Mouse (Mus musculus) heart, embryonic 16.5 days (tissue): ENCODE data around the gene Rgma. TPM values are rescaled to one million over a fixed set of nuclear protein-coding genes. Genes with fewer than 3 reads are reported as not detected.

ENCODE experiments used
- ATAC-seq: fragments of 200-750 bp; cut with Nextera tagmentation; replicated peaks from 2 replicates; pipeline ENCODE4 v1.8.0; 2017; ENCODE audit warnings: moderate number of reproducible peaks; ENCODE audit not compliant: insufficient read depth, low FRiP score; ENCODE audit errors: extremely low read depth
- H3K27ac ChIP-seq: fragments of 300-500 bp; sonication (generic); 2 replicates; pipeline ENCODE4 v1.5.1; 2014; ENCODE audit warnings: mild to moderate bottlenecking, low read length, control low read depth, moderate library complexity
- H3K27me3 ChIP-seq: fragments of 300-500 bp; sonication (generic); 2 replicates; pipeline ENCODE4 v1.6.1; 2014; ENCODE audit warnings: low read length, mixed read lengths; ENCODE audit not compliant: control insufficient read depth, insufficient read depth
- H3K36me3 ChIP-seq: fragments of 300-500 bp; sonication (generic); 2 replicates; pipeline ENCODE4 v1.6.1; 2014; ENCODE audit not compliant: control insufficient read depth, insufficient read depth
- H3K4me1 ChIP-seq: fragments of 300-500 bp; sonication (generic); 2 replicates; pipeline ENCODE4 v1.6.1; 2014; ENCODE audit warnings: low read length, mixed read lengths; ENCODE audit not compliant: control insufficient read depth, insufficient read depth
- H3K4me2 ChIP-seq: fragments of 300-500 bp; sonication (generic); 2 replicates; pipeline ENCODE4 v1.6.1; 2014; ENCODE audit warnings: low read depth, mild to moderate bottlenecking, control low read depth, low read length
- H3K4me3 ChIP-seq: fragments of 300-500 bp; sonication (generic); 2 replicates; pipeline ENCODE4 v1.5.1; 2014; ENCODE audit warnings: mild to moderate bottlenecking, control low read depth, low read length
- H3K9ac ChIP-seq: fragments of 300-500 bp; sonication (generic); 2 replicates; pipeline ENCODE4 v1.6.1; 2014; ENCODE audit warnings: low read length, control low read depth
- H3K9me3 ChIP-seq: fragments of 300-500 bp; sonication (generic); replicated peaks from 2 replicates; pipeline ENCODE4 v1.6.1; 2016; ENCODE audit warnings: low read length; ENCODE audit not compliant: control insufficient read depth
- WGBS: fragments of 180-500 bp; shearing (Covaris S2); extraction: QIAGEN DNeasy Blood & Tissue Kit; methylation state at CpG from one replicate; pipeline ENCODE4 v1.1.7; 2014; 5-methylcytosine and 5-hydroxymethylcytosine counted together
- polyA plus RNA-seq: library from polyadenylated mRNA; unstranded; fragments of >200 nt; fragmentation: Nextera tagmentation; extraction: Ambion mirVana; gene quantifications from 2 replicates; pipeline ENCODE4 v1.2.1, GENCODE M21; 2015

Rgma gene
- polyA plus RNA-seq, 1 experiment from 2014 or later = 4.4 TPM

DNA sequence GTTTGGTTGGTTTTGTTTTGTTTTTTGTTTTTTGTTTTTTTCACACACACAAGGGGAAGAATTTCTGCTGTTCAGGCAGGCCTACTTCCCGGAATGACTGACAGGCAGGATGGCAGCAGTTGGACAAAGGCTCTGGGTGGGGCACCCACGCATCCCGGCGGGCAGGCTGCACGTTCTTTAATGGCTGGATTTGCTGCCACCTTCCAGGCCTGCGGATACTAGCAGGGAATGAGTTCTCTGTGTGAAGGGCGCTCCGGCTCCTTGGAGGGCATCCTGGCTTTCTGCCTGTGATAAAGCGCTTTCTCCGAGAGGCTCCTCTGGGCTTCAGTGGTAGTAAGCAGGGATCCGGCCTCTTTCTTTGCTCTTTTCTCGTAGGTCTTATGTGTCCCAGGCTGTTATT is 2.0 kb downstream of the Rgma start:
- no peak for ATAC-seq
- Histone ChIP-seq H3K36me3 (no peaks in the 10 kb centered on the region), H3K27ac (no peak overlapping the region), H3K9me3 (no peaks in the 10 kb centered on the region), H3K4me1 (peaks cover 16% of the 10 kb centered on the region), H3K27me3 (peaks cover 51% of the 10 kb centered on the region), H3K4me3 (no peak overlapping the region), H3K4me2 (no peak overlapping the region), H3K9ac (no peak overlapping the region)
- 61% methylated on average over 12 of the region's 12 CpGs for WGBS

DNA sequence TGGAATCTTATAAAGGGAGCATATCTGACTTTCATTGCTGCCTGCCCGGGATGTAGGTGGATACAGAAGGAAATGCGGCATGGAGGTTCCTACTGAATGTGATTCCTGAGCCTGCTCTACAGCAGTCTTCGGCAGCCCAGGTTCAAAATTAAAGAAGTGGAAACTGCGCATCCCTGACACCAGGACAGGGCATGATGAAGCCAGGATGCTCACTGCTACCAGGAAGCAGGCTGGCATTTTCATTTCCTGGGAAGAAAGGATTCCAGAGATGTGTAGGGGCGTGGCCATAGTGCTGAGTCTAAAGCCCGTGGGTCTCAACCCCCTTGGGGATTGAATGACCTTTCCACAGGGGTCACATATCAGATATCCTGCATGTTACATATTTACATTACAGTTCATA is 2.7 kb downstream of the Rgma start:
- Histone ChIP-seq H3K36me3 (no peaks in the 10 kb centered on the region), H3K4me1 (peaks cover 13% of the 10 kb centered on the region), H3K4me2 (no peak overlapping the region), H3K27me3 (peaks cover 47% of the 10 kb centered on the region), H3K9me3 (no peaks in the 10 kb centered on the region), H3K27ac (no peak overlapping the region), H3K4me3 (no peak overlapping the region), H3K9ac (no peak overlapping the region)
- ATAC-seq = no peak
- 69% methylated on average over 6 of the region's 6 CpGs for WGBS

GRCm38 (mm10) chr7:73382843-73383242 is 7.5 kb downstream of the Rgma start:
- H3K36me3 ChIP-seq = no peaks in the 10 kb centered on the region
- no peak overlapping the region for H3K27ac ChIP-seq
- H3K27me3 ChIP-seq = peaks cover 25% of the 10 kb centered on the region
- ATAC-seq = no peak
- no peak overlapping the region for H3K4me2 ChIP-seq
- no peak overlapping the region for H3K4me3 ChIP-seq
- 78% methylated on average over 7 of the region's 7 CpGs for WGBS
- no peak overlapping the region for H3K9ac ChIP-seq
- no peaks in the 10 kb centered on the region for H3K9me3 ChIP-seq
- H3K4me1 ChIP-seq = no peaks in the 10 kb centered on the region

DNA sequence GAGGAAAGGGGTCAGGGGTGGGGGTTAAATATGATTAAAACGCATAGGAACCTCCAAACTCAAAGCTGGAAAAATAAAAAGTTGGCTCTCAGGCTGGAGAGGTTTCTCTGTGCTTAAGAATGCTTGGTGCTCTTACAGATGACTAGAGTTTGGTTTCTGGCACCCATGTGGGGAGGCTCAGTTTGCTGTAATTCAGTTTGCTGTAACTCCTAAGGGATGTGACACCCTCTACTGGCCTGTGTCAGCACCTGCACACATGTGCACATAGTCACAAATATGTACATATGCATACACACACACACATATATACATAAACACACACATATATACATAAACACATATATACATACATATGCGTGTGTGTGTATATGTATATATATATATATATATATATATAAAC is 13.6 kb downstream of the Rgma start:
- Histone ChIP-seq H3K4me3 (no peak overlapping the region), H3K27me3 (peaks cover 9% of the 10 kb centered on the region), H3K9ac (no peak overlapping the region), H3K4me1 (peaks cover 10% of the 10 kb centered on the region), H3K27ac (no peak overlapping the region), H3K4me2 (no peak overlapping the region), H3K9me3 (no peaks in the 10 kb centered on the region), H3K36me3 (no peaks in the 10 kb centered on the region)
- WGBS = 74% methylated on average over 2 of the region's 2 CpGs
- ATAC-seq = no peak

- H3K9me3 ChIP-seq = no peaks in the 10 kb centered on the region
- H3K4me3 ChIP-seq = no peak overlapping the region
- no peak for ATAC-seq
- peaks cover 10% of the 10 kb centered on the region for H3K4me1 ChIP-seq
- no peak overlapping the region for H3K27ac ChIP-seq
- H3K9ac ChIP-seq = no peak overlapping the region
- no peaks in the 10 kb centered on the region for H3K36me3 ChIP-seq
- 16% methylated on average over 9 of the region's 9 CpGs for WGBS
- peaks cover 6% of the 10 kb centered on the region; the same call in 1 of the 2 replicates for H3K27me3 ChIP-seq
- H3K4me2 ChIP-seq = peak overlapping the region; percentile 97
Measured at GRCm38 (mm10) chr7:73389419-73389818, 14.1 kb downstream of the Rgma start.

DNA sequence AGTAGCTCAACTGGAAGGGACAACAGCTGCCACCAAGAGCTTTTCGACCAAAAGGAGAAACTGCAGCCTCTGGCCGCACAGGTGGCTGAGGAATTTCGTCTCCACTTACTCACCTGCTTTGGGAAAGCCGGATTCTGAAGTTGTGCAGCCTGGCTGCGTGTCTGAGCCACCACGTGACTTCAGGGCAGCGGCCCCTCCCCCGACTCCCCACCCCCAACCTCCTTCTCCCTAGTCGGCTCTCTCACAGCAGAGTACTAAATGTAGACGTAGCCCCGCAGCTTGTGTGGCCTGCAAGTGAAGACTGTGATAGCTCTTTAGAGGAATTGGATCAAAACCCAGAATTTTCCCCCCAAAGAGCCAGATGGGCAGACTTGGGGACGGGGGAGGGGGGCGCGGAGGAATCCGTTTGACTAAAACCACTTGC is 14.6 kb downstream of the Rgma start:
- no peaks in the 10 kb centered on the region for H3K36me3 ChIP-seq
- peak overlapping the region; percentile 97 for H3K4me2 ChIP-seq
- 2% methylated on average over 15 of the region's 15 CpGs for WGBS
- peak overlapping the region; percentile 73 for H3K4me3 ChIP-seq
- H3K9me3 ChIP-seq = no peaks in the 10 kb centered on the region
- peaks cover 10% of the 10 kb centered on the region for H3K4me1 ChIP-seq
- peak overlapping the region; percentile 8; the same call in 1 of the 2 replicates for H3K9ac ChIP-seq
- H3K27me3 ChIP-seq = 0 out of 2 replicates have a peak, but pooled peaks cover 6% of the 10 kb centered on the region
- no peak for ATAC-seq
- no peak overlapping the region for H3K27ac ChIP-seq

- H3K27ac ChIP-seq = no peak overlapping the region
- ATAC-seq = peak; percentile 8; the same call in 1 of the 2 replicates
- 5% methylated on average over 18 of the region's 18 CpGs for WGBS
- H3K4me1 ChIP-seq = peaks cover 10% of the 10 kb centered on the region
- 0 out of 2 replicates have a peak, but pooled peaks cover 6% of the 10 kb centered on the region for H3K27me3 ChIP-seq
- H3K36me3 ChIP-seq = no peaks in the 10 kb centered on the region
- peak overlapping the region; percentile 73 for H3K4me3 ChIP-seq
- H3K9me3 ChIP-seq = no peaks in the 10 kb centered on the region
- peak overlapping the region; percentile 97 for H3K4me2 ChIP-seq
- 0 out of 2 replicates have a peak overlapping the region, but pooled peaks have one; percentile 8 for H3K9ac ChIP-seq
Measured at GRCm38 (mm10) chr7:73390426-73391001, 15.2 kb downstream of the Rgma start.

DNA sequence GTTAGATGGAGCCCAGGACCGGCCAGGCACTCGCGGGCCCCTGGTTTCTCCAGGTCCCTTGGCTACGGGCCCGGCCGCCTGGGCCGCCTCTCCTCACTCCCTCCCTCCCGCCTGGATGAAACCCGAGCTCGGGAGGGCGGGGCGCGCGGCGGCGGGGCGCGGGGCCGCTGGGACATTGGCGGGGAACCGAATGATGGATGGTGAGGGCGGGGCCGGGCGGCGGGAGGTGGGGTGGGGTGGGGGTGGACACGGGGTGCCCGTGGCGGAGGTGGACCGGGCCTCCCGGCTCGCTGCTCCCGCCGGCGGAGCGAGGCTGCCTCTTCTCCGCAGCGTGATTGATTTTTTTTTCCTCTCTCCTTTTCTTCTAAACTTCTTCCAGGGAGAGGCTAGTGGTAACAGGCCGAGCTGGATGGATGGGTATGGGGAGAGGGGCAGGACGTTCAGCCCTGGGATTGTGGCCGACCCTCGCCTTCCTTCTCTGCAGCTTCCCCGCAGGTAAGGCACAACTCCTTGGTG is 15.8 kb downstream of the Rgma start:
- Histone ChIP-seq H3K27ac (peak overlapping the region; percentile 76), H3K4me3 (peak overlapping the region; percentile 73), H3K9me3 (no peaks in the 10 kb centered on the region), H3K4me1 (peaks cover 10% of the 10 kb centered on the region), H3K9ac (peak overlapping the region; percentile 81), H3K27me3 (0 out of 2 replicates have a peak, but pooled peaks cover 6% of the 10 kb centered on the region), H3K36me3 (no peaks in the 10 kb centered on the region), H3K4me2 (peak overlapping the region; percentile 97)
- ATAC-seq = peak; percentile 93
- under 1% methylated on average over 29 of the region's 42 CpGs for WGBS

- WGBS = under 1% methylated on average over 39 of the region's 39 CpGs
Measured at GRCm38 (mm10) chr7:73391518-73392321, 16.4 kb downstream of the Rgma start.

More at GRCm38 (mm10) chr7:73391518-73392321, 16.4 kb downstream of the Rgma start:
- Histone ChIP-seq H3K27ac (peak overlapping the region; percentile 76), H3K4me1 (peaks cover 10% of the 10 kb centered on the region), H3K9me3 (no peaks in the 10 kb centered on the region), H3K4me3 (peak overlapping the region; percentile 73), H3K27me3 (0 out of 2 replicates have a peak, but pooled peaks cover 11% of the 10 kb centered on the region), H3K36me3 (no peaks in the 10 kb centered on the region), H3K4me2 (peak overlapping the region; percentile 97), H3K9ac (peak overlapping the region; percentile 81)
- peak; percentile 38 for ATAC-seq
